In the genomic region with DNA sequence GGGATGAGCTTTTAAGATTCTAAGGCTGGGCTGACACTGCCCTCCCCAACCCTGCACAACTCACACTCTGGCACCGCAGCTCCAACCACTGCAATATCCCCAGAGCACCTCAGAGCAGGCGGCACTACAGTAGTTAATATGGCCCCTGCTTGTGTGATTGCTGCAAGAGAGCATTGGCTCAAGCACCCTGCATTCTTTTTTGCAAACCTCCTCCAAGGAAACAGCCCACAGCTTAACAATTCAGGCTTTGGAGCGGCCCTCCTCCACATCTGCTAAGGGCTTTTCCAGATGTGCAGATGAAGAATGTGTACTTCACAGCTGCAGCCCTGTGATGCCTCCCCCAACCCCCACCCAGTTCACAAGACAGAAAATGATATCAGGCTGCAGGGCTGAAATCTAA, we compare ENCODE assay signal across 11 mouse cellular contexts.
DNase-seq lines count a peak whose midpoint lies in the region; ATAC-seq and TF ChIP-seq lines count a peak whose summit lies in the region.
"Had no signal": no experiment of that assay in that cellular context is flagged by ENCODE, and none has a peak within 500 bp of the region (broad histone marks: within the 10 kb centered on the region; RNA-seq: fewer than 3 reads in every experiment).

No protein-coding gene starts in this region.

- H3K27me3 ChIP-seq in midbrain, embryonic 14.5 days (ENCODE audit: control insufficient read depth, insufficient read depth, low read length) = 0 out of 2 replicates have a peak, but pooled peaks cover 7% of the 10 kb centered on the region
- H3K27me3 ChIP-seq in midbrain, embryonic 13.5 days = peaks cover 26% of the 10 kb centered on the region
- no peaks in the 10 kb centered on the region for H3K27me3 ChIP-seq in stomach, embryonic 16.5 days (ENCODE audit: control insufficient read depth, insufficient read depth, low read length)
- H3K27me3 ChIP-seq in forebrain, postnatal 0 days (ENCODE audit: insufficient read depth, low read length) = no peaks in the 10 kb centered on the region; the same call in 1 of the 2 replicates
- H3K27me3 ChIP-seq: liver, embryonic 13.5 days had no signal

- DNase-seq in embryo, embryonic 10.5 days (ENCODE audit: low spot score) = peak; percentile 57
- DNase-seq in embryo, embryonic 9.5 days (ENCODE audit: extremely low spot score) = no peak
- no peak for DNase-seq in midbrain, embryonic 14.5 days
- peak; percentile 57 to 58 for DNase-seq in heart, postnatal 14 days
- no peak for DNase-seq in forebrain, postnatal 0 days
- no peak for DNase-seq in layer of hippocampus, postnatal 10 days (ENCODE audit: low spot score in 2 of 2)
- DNase-seq: kidney, postnatal 14 days; liver, embryonic 13.5 days; right cerebral cortex, postnatal 4 days had no signal

- no peaks in the 10 kb centered on the region for H3K36me3 ChIP-seq in midbrain, embryonic 14.5 days (ENCODE audit: control insufficient read depth, insufficient read depth, low read length)
- H3K36me3 ChIP-seq in midbrain, embryonic 13.5 days = no peaks in the 10 kb centered on the region
- H3K36me3 ChIP-seq in stomach, embryonic 16.5 days (ENCODE audit: control insufficient read depth, insufficient read depth, low read length) = no peaks in the 10 kb centered on the region
- H3K36me3 ChIP-seq in forebrain, postnatal 0 days (ENCODE audit: insufficient read depth) = no peaks in the 10 kb centered on the region

- no peaks in the 10 kb centered on the region for H3K9me3 ChIP-seq in midbrain, embryonic 14.5 days (ENCODE audit: control insufficient read depth, low read length)
- H3K9me3 ChIP-seq in midbrain, embryonic 13.5 days = no peaks in the 10 kb centered on the region
- no peaks in the 10 kb centered on the region for H3K9me3 ChIP-seq in stomach, embryonic 16.5 days (replicated peaks; ENCODE audit: control insufficient read depth, low read length)
- H3K9me3 ChIP-seq in forebrain, postnatal 0 days (ENCODE audit: low read length) = no peaks in the 10 kb centered on the region
- H3K9me3 ChIP-seq: liver, embryonic 13.5 days had no signal

- intact Hi-C loops in heart, postnatal 14 days (cut with DNase I) = loop anchor here (2.0 kb wide), 1 partner anchor 13 kb away; no protein-coding TSS in a partner anchor

- H3K4me2 ChIP-seq in midbrain, embryonic 14.5 days (ENCODE audit: low read length) = no peak overlapping the region
- no peak overlapping the region for H3K4me2 ChIP-seq in midbrain, embryonic 13.5 days (replicated peaks)
- H3K4me2 ChIP-seq in stomach, embryonic 16.5 days (ENCODE audit: low read depth, low read length) = no peak overlapping the region
- H3K4me2 ChIP-seq in forebrain, postnatal 0 days (ENCODE audit: low read depth) = no peak overlapping the region
- H3K4me2 ChIP-seq: liver, embryonic 13.5 days had no signal

- H3K27ac ChIP-seq in midbrain, embryonic 14.5 days (replicated peaks; ENCODE audit: low read depth, low read length) = 0 out of 2 replicates have a peak overlapping the region, but pooled peaks have one; percentile 10
- H3K27ac ChIP-seq in midbrain, embryonic 13.5 days = no peak overlapping the region
- H3K27ac ChIP-seq in stomach, embryonic 16.5 days (ENCODE audit: low read length) = no peak overlapping the region
- no peak overlapping the region for H3K27ac ChIP-seq in forebrain, postnatal 0 days (ENCODE audit: low read depth, low read length)
- H3K27ac ChIP-seq: liver, embryonic 13.5 days had no signal

- no peak for TF ChIP-seq CTCF in forebrain, postnatal 0 days (IDR thresholded peaks at IDR 0.05; ENCODE audit: low read depth)

- 68% methylated on average over 3 of the region's 3 CpGs for WGBS in midbrain, embryonic 14.5 days
- WGBS in midbrain, embryonic 13.5 days = 67% methylated on average over 3 of the region's 3 CpGs
- 49% methylated on average over 3 of the region's 3 CpGs for WGBS in stomach, embryonic 16.5 days
- WGBS in forebrain, postnatal 0 days = 71% methylated on average over 3 of the region's 3 CpGs

- H3K4me3 ChIP-seq in midbrain, embryonic 14.5 days (replicated peaks; ENCODE audit: low read depth, low read length) = no peak overlapping the region
- H3K4me3 ChIP-seq in midbrain, embryonic 13.5 days (replicated peaks) = no peak overlapping the region
- H3K4me3 ChIP-seq in stomach, embryonic 16.5 days (replicated peaks; ENCODE audit: low read length) = no peak overlapping the region
- no peak overlapping the region for H3K4me3 ChIP-seq in forebrain, postnatal 0 days (ENCODE audit: low read depth, low read length)
- H3K4me3 ChIP-seq: liver, embryonic 13.5 days had no signal

- peaks cover 31% of the 10 kb centered on the region for H3K4me1 ChIP-seq in midbrain, embryonic 14.5 days (ENCODE audit: control insufficient read depth, insufficient read depth, low read length)
- peaks cover 54% of the 10 kb centered on the region for H3K4me1 ChIP-seq in midbrain, embryonic 13.5 days (replicated peaks)
- H3K4me1 ChIP-seq in stomach, embryonic 16.5 days (ENCODE audit: control insufficient read depth, insufficient read depth, low read length) = peaks cover 34% of the 10 kb centered on the region
- peaks cover 5% of the 10 kb centered on the region; the same call in 1 of the 2 replicates for H3K4me1 ChIP-seq in forebrain, postnatal 0 days (ENCODE audit: insufficient read depth)

- H3K9ac ChIP-seq in midbrain, embryonic 14.5 days (replicated peaks; ENCODE audit: low read length) = no peak overlapping the region
- H3K9ac ChIP-seq in midbrain, embryonic 13.5 days (replicated peaks) = no peak overlapping the region
- no peak overlapping the region for H3K9ac ChIP-seq in stomach, embryonic 16.5 days (ENCODE audit: low read length)
- no peak overlapping the region for H3K9ac ChIP-seq in forebrain, postnatal 0 days
- H3K9ac ChIP-seq: liver, embryonic 13.5 days had no signal

- ATAC-seq in midbrain, embryonic 14.5 days (ENCODE audit: low FRiP score, low TSS enrichment) = no peak
- ATAC-seq in midbrain, embryonic 13.5 days = no peak
- ATAC-seq in stomach, embryonic 16.5 days (ENCODE audit: insufficient read depth, low FRiP score) = peak; percentile 24; the same call in 1 of the 2 replicates
- ATAC-seq in forebrain, postnatal 0 days = no peak

Comparison
In these comparisons a context has a peak if more than half of its experiments do, and no peak if none do; other contexts are left out.
1. DNase-seq: peak in embryo, embryonic 10.5 days (single experiment) and heart, postnatal 14 days (2 of 2); none in embryo, embryonic 9.5 days (single experiment), midbrain, embryonic 14.5 days (single experiment), forebrain, postnatal 0 days (single experiment) and layer of hippocampus, postnatal 10 days (0 of 2).